Mouse (Mus musculus) cortical plate, adult 2 months (tissue): Measurements from ENCODE around the gene Tmem182.

Experiments used
- CTCF ChIP-seq: fragments of 200-500 bp; IDR thresholded peaks from 2 replicates; pipeline ENCODE4 v1.5.1; 2011; ENCODE audit warnings: mild to moderate bottlenecking, control low read depth, low read length; ENCODE audit not compliant: insufficient read depth; ENCODE audit errors: extremely low read depth
- POLR2A ChIP-seq: fragments of 200-500 bp; IDR thresholded peaks from 2 replicates; pipeline ENCODE4 v1.6.1; 2011; ENCODE audit warnings: mild to moderate bottlenecking, low read length, control low read depth; ENCODE audit not compliant: insufficient read depth; ENCODE audit errors: extremely low read depth

DNA sequence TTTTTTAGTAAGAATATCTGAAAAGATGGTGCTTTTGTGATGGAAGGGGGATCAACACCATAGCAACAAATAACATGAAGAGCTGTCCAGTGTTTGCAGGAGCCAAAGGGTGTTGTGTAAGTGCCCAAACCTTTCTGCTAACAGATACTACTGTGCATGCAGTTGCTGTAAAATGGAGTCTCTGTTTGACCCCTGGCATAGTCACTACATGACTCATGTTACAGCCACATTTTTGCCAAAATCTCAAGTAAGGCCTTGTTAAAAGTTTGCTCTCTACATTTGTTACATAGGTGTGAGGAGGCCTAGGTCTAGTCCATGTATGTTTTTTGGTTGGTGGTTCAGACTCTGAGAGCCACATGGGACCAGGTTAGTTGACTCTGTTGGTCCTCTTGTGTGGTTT lies 45.9 kb downstream of the Tmem182 start:
- no peak for TF ChIP-seq CTCF
- no peak for TF ChIP-seq POLR2A
